Mouse (Mus musculus) megakaryocyte, adult 5-6 weeks (primary cell): ENCODE data around the gene Spata13. TPM values are rescaled to one million over a fixed set of nuclear protein-coding genes. Genes with fewer than 3 reads are reported as not detected.

Experiments
- ATAC-seq: 2 replicates; pipeline ENCODE4 v1.8.0; 2016; ENCODE audit warnings: mild to moderate bottlenecking, inconsistent platforms; ENCODE audit not compliant: poor library complexity, severe bottlenecking
- total RNA-seq, 2 experiments: library from RNA; stranded (forward) in 1 of 2; stranded (reverse) in 1 of 2; fragments of 153-499, 151-499 nt in 1 of 2; fragments of 221-1000, 200-1000 nt in 1 of 2; gene quantifications; 2 replicates each; pipeline versions ENCODE4 v1.2.3 to v1.2.4; 2015 to 2017

Spata13 gene
- total RNA-seq, 2 experiments from 2014 or later = 9.4 to 19.0 TPM

GRCm38 (mm10) chr14:60638159-60638558, 4.4 kb downstream of the Spata13 start:
- ATAC-seq = no peak

DNA sequence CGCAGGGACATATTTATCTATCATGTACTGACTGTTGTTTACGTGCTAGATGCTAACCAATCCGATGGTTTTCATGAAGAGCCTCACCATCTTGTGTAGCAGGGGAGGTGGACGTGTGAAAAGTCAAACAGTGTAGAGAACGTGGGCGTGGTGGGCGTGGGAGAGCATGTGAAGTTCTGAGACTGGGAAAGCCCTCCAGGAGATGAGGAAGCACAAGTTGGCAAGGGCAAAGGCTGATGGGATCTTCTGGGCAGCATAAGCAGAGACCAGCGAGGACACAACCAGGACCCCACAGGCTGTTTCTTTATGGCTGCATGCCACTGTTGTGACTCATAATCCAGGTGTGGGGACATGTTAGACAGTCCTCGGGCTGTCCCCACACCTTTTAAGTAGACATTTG, 5.4 kb downstream of the Spata13 start:
- no peak for ATAC-seq

DNA sequence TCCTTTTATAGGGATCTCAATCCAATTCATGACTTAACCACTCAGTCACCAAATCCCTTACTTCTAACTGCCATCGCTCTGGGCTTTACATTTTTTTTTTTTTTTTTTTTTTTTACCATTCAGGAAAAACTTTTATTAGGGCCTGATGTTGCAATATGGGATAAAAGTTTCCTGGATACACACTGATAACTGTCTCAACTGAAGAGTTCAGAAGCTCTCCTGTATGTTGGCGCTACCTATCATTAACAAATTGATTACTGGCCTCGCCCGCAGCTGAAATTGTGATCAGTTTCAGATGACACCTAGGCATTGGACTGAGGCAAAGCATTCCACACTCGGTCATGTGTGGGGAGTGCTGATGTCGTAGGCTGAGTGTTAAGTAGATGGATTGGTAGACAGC, 7.3 kb downstream of the Spata13 start:
- no peak for ATAC-seq

DNA sequence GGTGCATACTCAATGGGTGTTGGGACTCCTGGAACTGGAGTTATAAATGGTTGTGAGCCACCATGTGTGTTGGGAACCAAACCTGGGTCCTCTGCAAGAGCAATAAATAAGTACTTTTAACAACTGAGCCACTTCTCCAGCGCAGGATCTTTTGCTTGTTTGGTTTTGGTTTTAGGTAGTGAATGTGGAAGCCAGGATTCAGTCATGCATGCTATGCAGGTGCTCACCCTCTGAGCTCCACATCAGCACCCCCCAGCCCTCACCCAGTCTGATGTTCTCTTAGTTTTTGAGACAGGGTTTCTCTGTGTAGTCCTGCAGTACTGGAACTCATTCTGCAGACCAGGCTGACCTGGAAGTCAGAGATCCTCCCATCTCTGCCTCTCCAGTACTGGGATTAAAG, 8.3 kb downstream of the Spata13 start:
- no peak for ATAC-seq

GRCm38 (mm10) chr14:60643098-60643870, 9.5 kb downstream of the Spata13 start:
- ATAC-seq = no peak

DNA sequence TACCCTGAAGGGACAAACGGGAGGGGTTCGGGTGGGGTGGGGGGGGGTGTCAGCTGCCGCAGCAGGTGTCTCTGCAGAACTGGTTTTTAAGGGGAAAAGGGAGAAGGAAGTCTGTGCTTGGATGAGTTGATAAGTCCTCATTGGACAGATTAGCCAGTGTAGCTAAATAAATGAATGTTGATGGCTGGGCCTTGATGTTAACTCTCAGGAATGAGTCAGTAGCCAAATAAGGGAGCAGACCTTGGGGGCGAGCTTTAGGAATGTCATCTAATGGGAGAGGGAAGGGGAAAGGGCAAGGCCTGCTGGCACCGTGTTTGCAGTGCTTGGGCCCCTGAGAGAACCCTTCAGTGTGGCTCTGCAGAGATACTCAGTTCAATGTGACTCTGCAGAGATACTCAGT, 12.6 kb downstream of the Spata13 start:
- ATAC-seq = no peak

DNA sequence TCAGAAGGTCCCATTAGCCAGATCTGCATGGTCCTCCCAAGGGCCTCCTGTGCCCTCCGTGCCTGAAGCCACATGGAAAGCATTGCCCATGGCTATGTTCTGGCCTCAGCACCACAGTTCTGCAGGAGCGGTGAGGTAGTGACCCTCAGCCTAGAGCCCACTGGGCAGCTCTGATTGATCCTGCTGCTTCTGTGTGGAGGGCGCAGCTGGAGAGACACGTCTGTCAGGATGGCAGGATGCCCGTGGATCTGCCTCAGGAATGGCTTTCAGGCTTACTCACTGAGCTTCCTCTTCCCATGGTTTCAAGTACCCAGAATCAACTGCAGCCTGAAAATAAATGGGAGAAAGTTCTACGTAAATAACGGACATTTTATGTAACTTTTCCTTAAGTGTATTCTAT, 14.1 kb downstream of the Spata13 start:
- no peak for ATAC-seq

GRCm38 (mm10) chr14:60648956-60649355, 15.2 kb downstream of the Spata13 start:
- ATAC-seq = no peak

- ATAC-seq = no peak
Measured at GRCm38 (mm10) chr14:60653184-60653583, 19.4 kb downstream of the Spata13 start.

DNA sequence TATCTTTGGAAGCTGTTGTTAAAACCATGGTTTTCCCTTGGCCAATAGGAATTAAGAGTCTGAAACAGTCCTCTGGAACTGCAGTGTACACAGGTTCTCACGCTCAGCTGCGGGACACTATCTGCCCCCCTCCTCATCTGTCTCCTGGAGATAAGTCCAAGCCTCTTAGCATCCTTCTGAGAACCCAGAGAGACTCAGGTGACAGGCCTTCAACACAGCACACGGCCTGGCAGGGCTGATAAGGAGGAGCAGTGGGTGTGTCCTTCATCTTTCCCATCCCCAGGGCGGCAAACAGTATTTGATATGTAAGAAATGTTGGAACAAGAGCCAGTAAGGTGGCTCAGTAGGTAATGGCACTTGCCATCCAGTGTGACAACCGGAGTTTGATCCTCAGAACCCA, 20.2 kb downstream of the Spata13 start:
- ATAC-seq = no peak

DNA sequence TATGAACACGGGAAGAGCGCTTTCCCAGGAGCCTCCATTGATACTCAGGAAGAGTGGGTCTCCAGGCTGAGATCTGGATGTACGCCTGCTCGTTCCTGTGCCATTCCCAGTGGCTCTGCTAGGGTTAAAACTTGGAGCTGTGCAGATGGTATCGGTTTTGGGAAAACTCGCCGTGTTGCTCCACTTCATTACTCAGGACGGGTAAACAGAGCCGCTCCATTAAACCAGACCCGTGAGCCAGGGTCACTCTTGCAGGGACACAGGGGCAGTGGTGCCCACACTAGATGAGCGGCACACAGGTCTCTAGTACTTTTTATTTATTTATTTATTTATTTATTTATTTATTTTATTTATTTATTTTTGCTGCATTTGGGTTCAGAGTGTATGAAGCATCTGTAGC, 20.9 kb downstream of the Spata13 start:
- no peak for ATAC-seq

DNA sequence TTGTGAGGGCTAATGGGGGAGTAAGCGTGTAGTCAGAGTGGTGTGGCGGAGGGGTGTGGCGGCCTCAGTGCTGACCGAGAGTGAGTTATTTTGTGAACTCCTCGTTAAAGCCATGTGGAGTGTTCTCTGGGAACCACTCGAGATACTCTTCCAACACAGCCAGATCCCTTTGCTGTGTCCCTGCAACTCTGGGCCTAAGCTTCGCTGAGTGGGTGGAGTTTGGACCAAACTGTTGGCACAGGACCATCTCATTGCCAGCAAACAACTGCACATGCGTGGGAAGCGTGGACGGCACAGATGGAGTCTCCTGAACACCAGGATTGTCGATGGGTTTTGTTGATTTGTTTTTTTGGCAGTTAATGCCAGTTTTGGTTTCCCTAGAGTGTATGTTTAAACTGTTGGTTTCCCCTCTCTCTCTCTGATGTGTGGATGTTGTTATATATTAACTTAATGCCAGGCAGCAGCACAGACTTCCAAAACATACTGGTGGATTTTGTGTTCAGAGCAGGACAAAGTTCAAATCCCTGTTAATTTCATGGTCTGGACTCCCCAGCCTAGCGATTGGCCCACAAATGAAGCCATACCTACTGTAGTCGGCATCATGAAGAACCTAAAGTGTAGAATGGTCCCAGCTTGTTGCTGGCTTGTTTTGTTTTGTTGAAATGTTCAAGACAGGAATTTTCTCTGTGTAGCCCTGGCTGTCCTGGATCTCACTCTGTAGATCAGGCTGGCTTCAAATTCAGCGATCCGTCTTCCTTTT, 22.3 kb downstream of the Spata13 start:
- ATAC-seq = no peak

- ATAC-seq = no peak
Measured at GRCm38 (mm10) chr14:60656701-60657085, 22.9 kb downstream of the Spata13 start.

DNA sequence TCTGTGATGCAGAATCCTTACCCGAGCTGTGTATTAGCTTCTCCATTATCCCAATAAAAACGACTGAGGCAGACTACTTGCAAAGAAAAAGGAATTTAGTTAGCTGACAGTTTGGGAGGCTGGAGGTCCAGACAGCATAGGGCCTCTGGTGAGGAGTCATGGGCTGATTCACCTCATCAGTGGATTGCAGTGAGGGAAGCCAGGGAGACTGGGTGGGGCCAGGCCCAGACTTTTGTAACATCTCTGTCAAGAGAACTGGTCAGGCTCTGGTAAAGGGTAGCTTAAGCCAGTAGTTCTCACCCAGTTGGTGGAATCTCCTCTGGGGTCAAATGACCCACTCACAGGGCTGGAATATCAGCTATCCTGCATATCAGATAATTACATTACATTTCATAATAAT, 24.1 kb downstream of the Spata13 start:
- no peak for ATAC-seq

DNA sequence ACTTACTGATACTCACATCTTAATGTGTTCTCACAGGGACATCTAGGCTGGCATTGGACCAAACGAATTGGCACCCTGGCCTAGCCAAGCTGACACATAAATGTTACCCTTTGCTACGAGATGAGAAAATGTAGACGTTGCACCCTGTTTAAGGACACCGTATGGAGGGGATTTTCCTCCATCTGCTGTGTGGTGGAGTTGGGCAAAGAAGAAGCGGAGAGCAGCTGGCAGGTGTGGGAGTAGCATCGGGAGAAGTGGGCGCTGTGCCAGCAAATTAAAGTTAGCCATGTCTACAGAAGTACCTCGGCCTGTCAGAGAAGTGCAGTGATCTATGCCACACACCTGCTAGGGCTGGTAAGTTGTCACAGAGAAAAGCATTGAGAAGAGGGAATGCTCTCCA, 25.7 kb downstream of the Spata13 start:
- ATAC-seq = no peak

DNA sequence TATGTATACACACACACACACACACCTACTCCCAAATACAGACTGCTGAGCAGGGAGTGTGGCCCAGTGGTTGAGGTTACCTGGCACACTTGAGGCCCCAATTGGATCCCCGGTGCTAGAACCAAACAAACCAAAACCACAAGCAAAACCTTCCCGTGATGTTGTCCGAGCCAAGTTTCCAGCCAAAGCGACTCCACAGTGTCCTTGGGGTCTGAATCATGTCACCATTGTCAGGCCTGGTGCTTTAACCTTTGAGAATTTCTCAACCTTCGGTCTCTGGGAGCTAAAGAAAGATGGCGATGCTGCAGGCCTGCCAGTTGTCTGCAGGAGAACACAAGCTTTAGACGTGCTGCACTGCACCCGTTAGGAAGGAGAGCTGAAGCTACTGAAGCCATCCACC, 26.8 kb downstream of the Spata13 start:
- ATAC-seq = no peak

DNA sequence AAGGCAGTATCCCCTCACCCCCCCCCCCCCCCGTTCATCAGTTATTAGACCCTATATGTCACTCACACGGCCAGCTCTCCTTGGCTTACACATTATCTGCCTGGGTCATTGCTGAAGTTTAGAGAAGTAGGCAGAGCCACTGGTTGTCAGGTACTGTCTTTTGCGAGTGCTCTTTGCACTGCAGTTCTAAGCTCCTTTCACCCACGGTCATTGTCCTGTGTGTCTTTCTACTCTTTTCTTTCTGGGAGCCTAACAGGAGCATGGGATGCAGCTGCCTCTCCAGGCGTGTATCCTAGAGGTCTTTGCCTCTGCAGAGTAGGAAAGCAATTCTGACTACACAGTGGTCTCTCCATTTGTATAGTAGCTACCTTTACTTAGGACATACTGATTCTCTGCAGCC, 27.5 kb downstream of the Spata13 start:
- no peak for ATAC-seq

- ATAC-seq = no peak
Measured at GRCm38 (mm10) chr14:60663309-60663940, 29.6 kb downstream of the Spata13 start.

DNA sequence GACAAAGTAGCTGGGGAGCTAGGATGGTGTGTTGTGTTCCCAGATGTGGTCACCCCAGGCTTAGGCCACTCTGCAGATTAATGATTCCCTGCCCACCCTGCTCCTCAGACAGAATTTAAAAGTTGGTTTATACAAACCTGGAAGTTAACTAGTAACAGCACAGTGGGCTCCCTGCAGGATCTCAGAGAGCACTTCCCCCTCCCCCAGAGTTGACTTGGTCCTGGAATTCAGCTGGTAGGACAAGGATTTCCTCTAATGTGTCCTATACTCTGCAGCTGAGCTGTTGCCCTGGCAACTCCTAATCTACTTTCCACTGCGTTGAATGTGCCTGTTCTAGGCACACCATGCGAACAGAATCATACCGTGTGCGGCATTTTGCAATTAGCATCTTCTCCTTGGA, 30.8 kb downstream of the Spata13 start:
- no peak for ATAC-seq

DNA sequence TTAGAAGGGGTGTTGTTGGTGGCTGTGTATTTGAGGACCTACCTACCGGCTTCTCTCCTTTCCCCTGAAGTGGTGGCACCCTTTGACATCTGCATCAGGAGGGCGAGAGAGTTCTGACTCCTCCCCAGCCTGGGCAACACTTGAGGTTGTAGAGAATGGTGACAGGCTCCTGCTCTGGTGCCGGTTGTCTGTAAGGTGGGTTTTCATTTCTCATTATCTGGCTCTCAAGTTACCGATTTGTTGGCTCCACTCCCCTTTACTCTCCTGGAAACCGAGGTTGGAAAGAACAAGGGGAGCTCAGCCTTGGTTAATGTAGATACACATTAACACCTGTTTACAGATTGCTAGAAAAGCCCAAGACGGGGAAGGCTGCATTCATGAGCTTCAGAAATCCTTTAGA, 31.5 kb downstream of the Spata13 start:
- no peak for ATAC-seq

- peak; percentile 56 for ATAC-seq
Measured at GRCm38 (mm10) chr14:60666252-60666651, 32.5 kb downstream of the Spata13 start.

GRCm38 (mm10) chr14:60670191-60670590, 36.4 kb downstream of the Spata13 start:
- no peak for ATAC-seq
